Mouse (Mus musculus) cerebellum, adult 8-10 months (tissue): ENCODE data around the gene Ctsf.
"Not testable (repeated sequence)": the region's sequence is repeated elsewhere in the genome, so short reads cannot be mapped to it uniquely, and the experiment has no call there.

Experiments used
- DNase-seq: peaks from one replicate; pipeline ENCODE4 v3.0.0; 2022

Gene Ctsf

GRCm38 (mm10) chr19:4850281-4850680, 4.6 kb upstream of the Ctsf start:
- no peak for DNase-seq

GRCm38 (mm10) chr19:4855470-4855820, 515 bp downstream of the Ctsf start:
- no peak for DNase-seq

GRCm38 (mm10) chr19:4855951-4856350, 1.0 kb downstream of the Ctsf start:
- DNase-seq, result no peak

GRCm38 (mm10) chr19:4859081-4859480, 4.2 kb downstream of the Ctsf start:
- no peak for DNase-seq

GRCm38 (mm10) chr19:4863048-4863447, 8.1 kb downstream of the Ctsf start:
- no peak for DNase-seq

- DNase-seq, result no peak
Measured at GRCm38 (mm10) chr19:4865147-4865546, 10.2 kb downstream of the Ctsf start.

GRCm38 (mm10) chr19:4874613-4875012, 19.7 kb downstream of the Ctsf start:
- not testable (repeated sequence) for DNase-seq

GRCm38 (mm10) chr19:4876241-4876640, 21.3 kb downstream of the Ctsf start:
- no peak for DNase-seq

- DNase-seq, result no peak
Measured at GRCm38 (mm10) chr19:4876755-4877154, 21.8 kb downstream of the Ctsf start.

- DNase-seq, result no peak
Measured at GRCm38 (mm10) chr19:4877785-4878184, 22.9 kb downstream of the Ctsf start, which contains the start of gene Actn3. Gene Actn3, minus strand, starts transcription at chr19:4877909.

- DNase-seq, result peak; percentile 95
Measured at GRCm38 (mm10) chr19:4878405-4879323, 23.7 kb downstream of the Ctsf start, which contains the start of gene Zdhhc24. Gene Zdhhc24, plus strand, starts transcription at chr19:4878668.

- no peak for DNase-seq
Measured at GRCm38 (mm10) chr19:4879324-4879703, 24.4 kb downstream of the Ctsf start.

GRCm38 (mm10) chr19:4883961-4884360, 29.0 kb downstream of the Ctsf start:
- DNase-seq, result no peak

GRCm38 (mm10) chr19:4889791-4890190, 34.9 kb downstream of the Ctsf start:
- DNase-seq, result no peak

GRCm38 (mm10) chr19:4891798-4892197, 36.9 kb downstream of the Ctsf start:
- no peak for DNase-seq

GRCm38 (mm10) chr19:4896780-4897520, 42.0 kb downstream of the Ctsf start:
- no peak for DNase-seq

GRCm38 (mm10) chr19:4898972-4899371, 44.0 kb downstream of the Ctsf start:
- DNase-seq, result no peak

- DNase-seq, result no peak
Measured at GRCm38 (mm10) chr19:4899888-4900287, 45.0 kb downstream of the Ctsf start.

- peak; percentile 78 for DNase-seq
Measured at GRCm38 (mm10) chr19:4905979-4906794, 51.3 kb downstream of the Ctsf start, which contains the start of gene Bbs1. Gene Bbs1, minus strand, starts transcription at chr19:4906628.

- no peak for DNase-seq
Measured at GRCm38 (mm10) chr19:4908107-4908506, 53.2 kb downstream of the Ctsf start.

- DNase-seq, result no peak
Measured at GRCm38 (mm10) chr19:4909376-4909775, 54.4 kb downstream of the Ctsf start.
